Mouse (Mus musculus) adrenal gland, postnatal 10 days (tissue): ENCODE measurements around the gene Melk. TPM values are rescaled to one million over a fixed set of nuclear protein-coding genes. Genes with fewer than 3 reads are reported as not detected.

Experiments
- DNase-seq: peaks from one replicate; pipeline ENCODE4 v3.0.0; 2021; ENCODE audit warnings: mixed read lengths
- long read RNA-seq, 2 experiments: library from polyadenylated mRNA; stranded (forward); transcript quantifications; one replicate each; pipeline ENCODE4 v2.0.0; 2021
- total RNA-seq, 2 experiments: library from RNA; stranded (reverse); gene quantifications; 2 replicates each; pipeline ENCODE4 v1.2.3; 2021

Melk gene
- 1 to 10 TPM; 6.6 to 6.9 TPM for total RNA-seq
- long read RNA-seq, experiment 1, transcript Melk-201 (18 exons, 2,955 nt): major isoform, 5 of 5 reads
- long read RNA-seq, experiment 1, partial matches to known transcripts: 0 of 5 reads
- long read RNA-seq, experiment 1, other reads (novel, unspliced or antisense): 0 of 5 reads
- long read RNA-seq, experiment 2, partial matches to known transcripts: 2 of 9 reads
- long read RNA-seq, experiment 2, other reads (novel, unspliced or antisense): 3 of 9 reads

DNA sequence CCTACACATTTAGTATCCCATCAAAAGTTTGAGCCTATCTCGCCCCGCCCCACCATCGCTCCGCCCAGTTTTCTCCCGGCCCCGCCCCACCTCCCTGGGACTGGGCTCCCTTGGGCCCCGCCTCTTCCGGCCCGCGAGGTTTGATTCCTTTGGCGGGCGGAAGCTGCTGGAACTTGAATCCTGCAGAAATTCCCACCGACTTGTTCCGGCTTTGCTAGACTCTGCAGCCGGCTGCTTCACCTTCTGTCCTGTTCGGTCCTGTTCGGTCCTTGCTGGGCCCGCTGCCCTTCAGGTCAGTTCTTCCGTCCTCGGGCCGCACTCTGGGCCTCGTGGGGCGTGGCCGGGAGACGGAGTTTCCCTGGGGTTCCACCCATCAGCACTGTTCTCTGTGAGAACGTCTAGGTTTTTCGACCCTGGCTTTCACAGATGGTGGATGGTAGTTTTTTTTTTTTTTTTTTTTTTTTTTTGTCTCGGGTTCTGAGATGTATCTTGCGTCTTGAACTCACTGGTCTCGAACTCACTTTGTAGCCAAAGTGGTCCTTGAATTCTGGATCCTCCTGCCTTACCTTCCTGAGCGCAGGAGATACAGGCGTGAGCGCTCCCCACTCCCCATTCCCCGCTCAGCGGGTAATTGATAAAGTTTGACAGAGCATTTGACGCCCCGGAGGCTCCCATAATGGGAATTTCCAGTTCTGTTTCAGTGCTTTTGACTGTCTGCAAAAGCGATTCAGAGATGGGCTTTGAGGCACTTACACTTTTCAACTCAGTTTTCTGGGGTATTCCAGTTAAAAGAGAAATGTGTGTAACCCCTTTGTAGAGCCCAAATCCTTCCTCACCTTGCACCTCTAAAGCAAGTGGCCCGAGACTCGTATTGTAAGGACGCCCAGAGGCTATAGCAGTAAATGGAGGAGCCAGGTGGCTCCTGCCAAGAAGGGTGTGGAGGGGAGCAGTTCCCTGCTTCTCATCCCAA, at the start of gene Melk:
Gene Melk, plus strand, starts transcription at position 96 of the 970 bp plus-strand sequence.
- DNase-seq: peak; percentile 92

GRCm38 (mm10) chr4:44251521-44251920, 49.2 kb upstream of the Melk start:
- no peak for DNase-seq

DNA sequence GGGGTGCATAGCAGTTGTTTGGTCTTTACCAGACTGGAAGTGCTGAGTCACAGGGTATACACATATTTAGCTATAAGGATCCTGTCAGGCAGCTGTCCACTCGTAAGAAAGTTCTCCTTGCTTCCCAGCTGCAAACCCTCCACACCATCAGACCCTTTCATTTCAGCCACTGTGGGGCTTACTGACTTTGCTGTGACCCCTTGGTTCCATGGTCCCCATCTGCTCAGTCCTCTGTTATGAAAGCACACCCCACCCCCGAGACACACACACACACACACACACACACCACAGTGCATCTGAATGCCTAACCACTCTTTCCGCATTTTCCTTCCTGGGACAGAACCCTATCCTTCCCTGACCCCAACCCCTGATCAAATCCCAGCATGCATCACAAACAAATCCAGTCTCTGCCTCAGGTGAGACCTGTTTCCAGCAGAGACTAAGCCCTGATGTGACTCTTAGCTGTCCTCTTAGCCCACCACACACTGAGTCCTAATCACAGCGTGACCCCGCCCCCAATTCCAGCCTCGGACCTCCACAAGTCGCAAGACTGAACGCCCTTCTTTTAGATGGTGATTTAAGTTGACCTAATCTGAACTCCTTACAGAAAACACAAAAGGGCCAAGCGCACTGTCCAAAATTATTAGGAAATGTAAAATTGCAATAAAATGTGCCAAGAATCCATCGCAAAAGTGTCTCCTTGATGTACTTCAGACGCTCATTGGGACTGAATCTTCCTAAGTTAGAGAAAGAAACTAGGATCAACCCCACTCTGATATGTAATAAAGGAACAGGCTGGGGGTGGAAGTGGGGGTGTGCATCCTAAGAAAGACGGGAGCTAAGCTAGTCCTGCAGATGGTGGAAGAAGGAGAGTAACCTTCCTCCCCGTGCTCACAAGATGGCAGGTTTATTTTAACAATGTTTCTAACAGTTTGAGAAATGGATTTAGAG, 48.4 kb upstream of the Melk start:
- DNase-seq: no peak

- DNase-seq: no peak
Observed at GRCm38 (mm10) chr4:44253191-44253590, 47.5 kb upstream of the Melk start.

DNA sequence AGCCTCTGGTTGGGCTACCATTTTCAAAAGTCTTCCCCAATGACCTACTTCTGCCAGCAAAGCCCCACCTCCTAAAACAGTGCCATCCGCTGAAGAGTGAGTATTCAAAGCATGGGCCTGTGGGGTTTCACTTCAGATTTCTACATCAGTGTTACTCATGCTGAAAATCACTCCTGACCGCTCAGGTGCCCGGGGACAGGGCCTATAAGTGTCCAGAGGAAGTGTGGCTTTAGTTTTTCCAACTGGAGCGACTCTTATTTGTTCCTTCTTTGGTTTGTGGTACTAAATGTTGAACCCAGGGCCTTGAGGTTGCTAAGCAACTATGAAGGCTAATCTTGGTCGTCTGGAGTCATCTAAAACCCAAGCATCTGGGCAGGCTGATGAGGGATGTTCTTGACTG, 46.1 kb upstream of the Melk start:
- DNase-seq: no peak

DNA sequence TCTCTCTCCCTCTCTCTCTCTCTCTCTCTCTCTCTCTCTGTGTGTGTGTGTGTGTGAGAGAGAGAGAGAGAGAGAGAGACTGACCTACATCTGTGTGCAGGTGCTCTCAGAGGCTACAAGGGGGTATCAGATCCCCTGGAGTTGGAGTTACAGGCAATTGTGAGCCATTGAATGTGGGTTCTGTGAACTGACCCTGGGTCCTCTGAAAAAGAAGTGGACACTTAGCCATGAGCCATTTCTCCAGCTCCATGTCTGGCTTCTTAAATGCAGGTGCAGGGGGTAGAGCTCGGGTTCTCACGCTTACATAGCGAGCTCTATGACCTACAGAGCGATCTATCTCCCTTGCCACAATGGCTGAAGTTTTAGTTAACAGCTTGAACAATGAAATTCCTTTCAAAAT, 41.5 kb upstream of the Melk start:
- DNase-seq: no peak

DNA sequence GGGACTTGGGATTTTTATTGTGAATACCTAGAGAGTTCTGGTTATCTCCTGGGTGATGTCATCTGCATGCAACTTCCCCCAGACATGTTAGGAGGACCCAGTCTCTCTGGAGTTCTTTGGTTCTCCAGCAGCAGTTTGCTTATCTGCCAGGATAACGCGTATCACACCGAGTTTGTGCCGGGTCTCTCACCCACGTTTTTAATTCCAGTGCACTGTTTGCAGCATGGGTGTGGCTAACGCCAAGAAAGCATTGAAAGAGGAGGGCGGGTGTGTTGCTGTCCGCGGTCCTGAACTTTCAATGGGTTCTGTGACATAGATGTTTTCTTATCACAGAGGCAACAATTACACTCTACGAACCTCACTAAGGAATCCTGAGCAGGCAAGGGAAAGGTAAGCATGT, 40.4 kb upstream of the Melk start:
- peak; percentile 82 for DNase-seq

DNA sequence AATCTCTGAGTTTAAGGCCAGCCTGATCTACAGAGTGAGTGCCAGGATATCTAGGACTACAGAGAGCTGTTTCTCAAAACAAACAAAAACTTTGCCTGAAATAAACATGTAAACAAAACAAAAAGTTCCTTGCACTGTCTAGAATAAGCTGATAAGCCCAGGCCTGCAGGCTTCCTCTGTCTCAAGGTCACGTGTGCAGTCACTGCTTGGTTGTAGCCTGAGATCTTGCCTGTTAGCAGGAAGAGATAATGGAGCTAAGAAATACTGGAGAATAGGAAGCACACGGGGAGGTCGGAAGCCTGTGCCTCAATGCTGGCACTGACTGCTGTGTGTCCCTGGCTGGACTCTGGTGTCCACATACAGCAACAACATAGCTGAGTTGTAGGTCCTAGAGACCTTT, 35.2 kb upstream of the Melk start:
- no peak for DNase-seq

GRCm38 (mm10) chr4:44267437-44267836, 33.2 kb upstream of the Melk start:
- no peak for DNase-seq

- DNase-seq: no peak
Observed at GRCm38 (mm10) chr4:44269376-44269817, 31.3 kb upstream of the Melk start.

DNA sequence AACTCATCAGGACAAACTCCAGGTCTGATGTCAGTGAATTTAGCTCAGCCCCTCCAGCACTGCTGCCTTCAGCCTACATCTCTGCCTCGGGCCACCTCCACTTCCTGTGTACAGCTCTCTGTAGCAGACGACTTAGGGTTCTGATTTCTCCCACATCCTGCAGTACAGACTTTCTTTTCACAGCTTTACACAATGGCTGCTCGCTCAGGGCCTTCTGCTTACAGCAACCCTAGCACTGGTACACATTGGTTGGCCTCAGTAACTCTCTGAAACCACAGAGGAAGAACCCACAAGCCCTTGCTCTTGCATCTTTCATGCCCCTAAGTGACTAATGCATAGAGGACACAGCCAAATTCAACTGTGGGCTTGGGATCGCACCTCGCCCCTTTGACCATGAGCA, 29.5 kb upstream of the Melk start:
- DNase-seq: no peak

GRCm38 (mm10) chr4:44281597-44282265, 18.9 kb upstream of the Melk start:
- DNase-seq: peak; percentile 9

- peak; percentile 62 for DNase-seq
Observed at GRCm38 (mm10) chr4:44292534-44292933, 8.1 kb upstream of the Melk start.

GRCm38 (mm10) chr4:44295837-44296236, 4.8 kb upstream of the Melk start:
- no peak for DNase-seq

DNA sequence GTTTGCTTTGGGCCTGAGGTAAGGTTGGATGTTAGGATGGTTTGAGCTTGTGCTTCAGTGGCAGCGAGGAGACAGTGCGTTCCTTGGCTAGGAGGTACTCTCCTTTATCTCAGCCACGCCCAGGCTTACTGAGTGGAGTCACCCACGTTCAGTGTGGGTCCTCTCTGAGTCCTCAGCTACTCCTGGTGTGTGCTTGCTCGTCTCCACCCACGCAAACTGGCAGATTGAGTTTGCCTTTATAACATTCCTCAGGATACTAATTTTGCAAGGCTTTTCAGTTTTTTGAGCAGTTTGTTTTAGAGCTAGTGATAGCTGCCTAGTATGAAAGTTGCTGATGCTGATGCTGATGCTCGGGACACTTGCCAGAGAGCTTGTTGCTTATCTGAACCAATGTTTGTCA, 5.9 kb downstream of the Melk start:
- no peak for DNase-seq

GRCm38 (mm10) chr4:44310429-44310828, 9.8 kb downstream of the Melk start:
- DNase-seq: no peak

DNA sequence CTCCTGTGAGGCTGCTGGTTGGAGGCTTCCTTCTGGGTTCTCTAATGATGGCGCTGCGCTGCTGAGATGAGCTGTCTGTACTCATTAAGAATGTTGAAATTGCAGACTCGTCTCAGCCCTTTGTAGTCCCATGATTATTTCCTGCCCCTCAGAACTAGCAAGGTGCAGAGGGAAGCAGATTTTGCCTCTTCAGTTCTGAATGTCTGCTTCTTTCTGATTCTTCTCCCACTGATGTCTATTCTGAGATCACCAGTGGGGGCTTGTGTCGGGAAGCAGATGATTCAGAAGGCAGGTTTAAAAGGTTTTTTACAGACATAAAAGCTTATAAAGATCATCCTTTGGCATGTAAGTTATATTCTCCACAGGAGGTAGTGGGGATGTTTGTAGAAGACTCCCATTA, 10.2 kb downstream of the Melk start:
- DNase-seq: no peak

GRCm38 (mm10) chr4:44316270-44316809, 15.7 kb downstream of the Melk start:
- DNase-seq: no peak

GRCm38 (mm10) chr4:44320448-44320847, 19.8 kb downstream of the Melk start:
- no peak for DNase-seq

GRCm38 (mm10) chr4:44322124-44322523, 21.4 kb downstream of the Melk start:
- no peak for DNase-seq

- DNase-seq: no peak
Observed at GRCm38 (mm10) chr4:44325453-44325852, 24.8 kb downstream of the Melk start.
